Mouse (Mus musculus) lung, embryonic 14.5 days (tissue): ENCODE data around the gene Sel1l3. TPM values are rescaled to one million over a fixed set of nuclear protein-coding genes. Genes with fewer than 3 reads are reported as not detected.

Source experiments
- ATAC-seq: fragments of 200-750 bp; cut with Nextera tagmentation; 2 replicates; pipeline ENCODE4 v1.8.0; 2017; ENCODE audit warnings: mild to moderate bottlenecking, moderate TSS enrichment, moderate library complexity; ENCODE audit not compliant: insufficient read depth
- DNase-seq: peaks from one replicate; pipeline ENCODE4 v3.0.0-alpha.2; 2015
- H3K27ac ChIP-seq: fragments of 300-500 bp; sonication (generic); 2 replicates; pipeline ENCODE4 v1.5.1; 2014; ENCODE audit warnings: low read depth, mild to moderate bottlenecking, moderate library complexity
- H3K27me3 ChIP-seq: fragments of 300-500 bp; sonication (generic); 2 replicates; pipeline ENCODE4 v1.6.1; 2014; ENCODE audit warnings: low read length, control low read depth; ENCODE audit not compliant: insufficient read depth
- H3K36me3 ChIP-seq: fragments of 300-500 bp; sonication (generic); 2 replicates; pipeline ENCODE4 v1.6.1; 2014; ENCODE audit warnings: control low read depth; ENCODE audit not compliant: insufficient read depth
- H3K4me1 ChIP-seq: fragments of 300-500 bp; sonication (generic); 2 replicates; pipeline ENCODE4 v1.6.1; 2014; ENCODE audit warnings: antibody characterized with exemption, control low read depth; ENCODE audit not compliant: insufficient read depth
- H3K4me2 ChIP-seq: fragments of 300-500 bp; sonication (generic); 2 replicates; pipeline ENCODE4 v1.6.1; 2014; ENCODE audit warnings: mild to moderate bottlenecking
- H3K4me3 ChIP-seq: fragments of 300-500 bp; sonication (generic); 2 replicates; pipeline ENCODE4 v1.5.1; 2014; ENCODE audit warnings: low read depth, low read length
- H3K9ac ChIP-seq: fragments of 300-500 bp; sonication (generic); 2 replicates; pipeline ENCODE4 v1.6.1; 2014
- H3K9me3 ChIP-seq: fragments of 300-500 bp; sonication (generic); 2 replicates; pipeline ENCODE4 v1.6.1; 2016; ENCODE audit warnings: low read depth, low read length, control low read depth
- CTCF ChIP-seq: IDR thresholded peaks from 2 replicates; pipeline ENCODE4 v1.5.1; 2016; ENCODE audit warnings: antibody characterized with exemption, low read depth
- WGBS: fragments of 180-500 bp; shearing (Covaris S2); extraction: QIAGEN DNeasy Blood & Tissue Kit; methylation state at CpG from one replicate; pipeline ENCODE4 v1.1.7; 2014; 5-methylcytosine and 5-hydroxymethylcytosine counted together
- polyA plus RNA-seq: library from polyadenylated mRNA; unstranded; fragments of >200 nt; fragmentation: Nextera tagmentation; extraction: Ambion mirVana; gene quantifications from 2 replicates; pipeline ENCODE4 v1.2.1, GENCODE M21; 2014

Gene Sel1l3
- polyA plus RNA-seq, 1 experiment from 2014 or later, result 6.8 TPM

DNA sequence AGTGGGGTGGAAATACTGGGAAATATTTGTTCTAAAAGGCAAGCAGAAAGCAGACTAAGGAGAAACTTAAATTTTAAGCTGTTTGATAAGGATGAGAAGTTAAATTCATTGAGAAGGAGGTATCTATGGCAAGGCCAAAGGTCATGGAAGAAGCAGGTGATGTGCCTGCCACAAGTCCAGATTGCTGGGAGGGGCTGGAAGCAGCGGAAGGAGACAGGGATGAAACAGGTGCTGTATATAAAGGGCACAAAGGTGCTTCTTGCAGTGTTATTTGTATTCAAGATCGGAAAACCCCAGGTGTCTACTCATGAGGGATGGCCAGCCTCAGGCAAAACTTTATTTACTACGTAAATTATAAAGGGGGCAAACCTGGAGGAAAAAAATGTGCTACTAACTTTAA, 38.5 kb downstream of the Sel1l3 start:
- H3K27me3 ChIP-seq, result no peaks in the 10 kb centered on the region
- no peak overlapping the region for H3K9ac ChIP-seq
- WGBS, result 85% methylated on average over 3 of the region's 3 CpGs
- H3K9me3 ChIP-seq, result no peaks in the 10 kb centered on the region
- DNase-seq (no peak), ATAC-seq (no peak)
- no peak overlapping the region for H3K4me3 ChIP-seq
- no peak overlapping the region for H3K4me2 ChIP-seq
- H3K36me3 ChIP-seq, result no peaks in the 10 kb centered on the region
- H3K4me1 ChIP-seq, result no peaks in the 10 kb centered on the region
- H3K27ac ChIP-seq, result no peak overlapping the region
- no peak for TF ChIP-seq CTCF

DNA sequence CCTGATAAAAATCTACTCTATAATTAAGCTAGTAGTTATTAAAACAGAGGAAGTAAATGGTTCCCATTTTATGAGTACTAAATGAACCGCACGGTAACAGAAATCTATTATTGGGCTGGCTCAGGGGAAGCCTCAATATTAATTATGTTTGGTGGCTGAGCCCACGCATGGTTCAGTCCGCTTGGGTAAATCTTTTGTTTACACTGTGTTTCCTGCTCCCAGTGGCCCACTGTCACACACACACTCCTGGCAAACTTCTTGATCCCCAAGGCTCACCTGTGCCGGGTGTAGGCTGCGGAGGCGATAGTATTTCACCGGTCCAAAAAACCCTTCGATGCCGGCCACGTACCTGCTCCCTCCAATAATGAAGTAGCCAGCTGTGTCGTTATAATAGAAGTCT, 39.3 kb downstream of the Sel1l3 start:
- Histone ChIP-seq H3K36me3 (no peaks in the 10 kb centered on the region), H3K4me3 (no peak overlapping the region), H3K27me3 (no peaks in the 10 kb centered on the region), H3K9ac (no peak overlapping the region), H3K4me1 (no peaks in the 10 kb centered on the region), H3K9me3 (no peaks in the 10 kb centered on the region), H3K4me2 (no peak overlapping the region), H3K27ac (no peak overlapping the region)
- 84% methylated on average over 12 of the region's 12 CpGs for WGBS
- DNase-seq, result no peak
- no peak for ATAC-seq
- TF ChIP-seq CTCF, result no peak

DNA sequence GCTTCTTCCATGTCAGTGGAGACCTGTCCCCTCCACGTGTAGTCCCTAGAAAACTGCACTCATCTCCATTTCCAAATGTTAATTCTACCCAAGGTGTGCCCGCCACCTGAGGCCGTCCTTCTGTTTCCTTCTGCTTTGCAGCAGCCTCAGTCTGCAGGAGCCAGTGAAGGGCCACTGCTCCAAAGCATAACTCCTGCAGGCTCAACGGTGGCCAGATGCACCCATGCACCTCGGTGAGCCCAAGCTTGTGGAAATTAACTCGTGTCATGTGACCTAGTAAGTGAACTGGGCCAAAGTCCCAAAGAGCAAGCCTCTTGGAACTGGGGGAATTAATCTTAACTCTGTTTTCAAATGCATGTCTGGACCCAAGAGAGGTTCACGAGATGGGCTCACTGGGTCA, 40.8 kb downstream of the Sel1l3 start:
- Histone ChIP-seq H3K27me3 (no peaks in the 10 kb centered on the region), H3K9me3 (no peaks in the 10 kb centered on the region), H3K4me3 (no peak overlapping the region), H3K36me3 (no peaks in the 10 kb centered on the region), H3K4me2 (no peak overlapping the region), H3K4me1 (no peaks in the 10 kb centered on the region), H3K27ac (no peak overlapping the region), H3K9ac (no peak overlapping the region)
- DNase-seq (no peak), ATAC-seq (no peak)
- TF ChIP-seq CTCF, result no peak
- WGBS, result 84% methylated on average over 7 of the region's 7 CpGs

DNA sequence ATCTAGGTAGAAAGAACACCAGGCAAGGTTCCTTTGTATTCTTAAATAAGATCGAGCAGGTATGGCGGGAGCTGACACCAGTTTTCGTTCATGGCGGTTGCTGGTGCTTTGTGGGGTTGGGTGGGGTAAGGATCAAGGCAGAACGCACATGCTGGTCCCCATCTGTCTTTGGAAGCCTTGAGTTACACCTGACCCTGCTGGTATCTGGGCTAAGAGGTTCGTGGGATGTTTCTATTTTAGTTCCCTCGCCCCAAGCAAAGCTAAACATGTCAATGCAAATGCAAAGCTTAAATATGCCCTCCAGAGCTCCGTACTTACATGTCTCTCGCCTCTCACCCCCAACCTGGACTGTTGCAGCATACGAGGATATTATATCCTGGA, 41.5 kb downstream of the Sel1l3 start:
- no peak overlapping the region for H3K4me3 ChIP-seq
- H3K9me3 ChIP-seq, result no peaks in the 10 kb centered on the region
- H3K4me2 ChIP-seq, result no peak overlapping the region
- no peaks in the 10 kb centered on the region for H3K36me3 ChIP-seq
- no peak for TF ChIP-seq CTCF
- H3K9ac ChIP-seq, result no peak overlapping the region
- DNase-seq (no peak), ATAC-seq (no peak)
- no peaks in the 10 kb centered on the region for H3K4me1 ChIP-seq
- no peak overlapping the region for H3K27ac ChIP-seq
- 84% methylated on average over 10 of the region's 10 CpGs for WGBS
- H3K27me3 ChIP-seq, result no peaks in the 10 kb centered on the region

DNA sequence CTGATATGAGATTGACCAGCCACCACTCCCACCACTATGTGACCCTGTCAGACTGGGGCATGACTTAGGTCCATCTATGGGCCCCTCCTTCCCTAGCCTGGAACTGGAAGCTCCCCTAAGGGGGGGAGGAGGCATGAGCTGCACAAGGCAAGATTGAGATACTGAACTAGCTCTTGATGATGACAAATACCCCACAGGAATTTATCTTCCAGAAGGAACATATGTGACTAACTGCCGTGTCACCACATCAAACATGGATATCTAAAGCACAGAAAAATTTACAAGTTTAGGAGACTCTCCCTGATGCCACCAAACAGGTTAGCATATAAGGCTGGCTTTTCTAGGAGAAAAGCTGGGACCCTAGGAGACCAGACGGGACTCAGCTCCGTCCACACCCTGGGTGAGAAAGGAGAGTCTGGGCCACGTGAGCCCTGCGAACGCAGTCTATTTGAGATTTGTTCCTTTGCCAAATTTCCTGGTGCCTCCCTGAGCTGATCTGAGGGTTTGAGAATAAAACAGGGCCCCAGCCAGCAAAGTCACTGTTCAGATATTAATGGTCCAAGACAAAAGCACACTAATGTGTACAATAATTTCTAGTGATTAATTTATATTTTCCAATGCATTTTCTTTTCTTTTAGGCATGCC, 42.0 kb downstream of the Sel1l3 start:
- Histone ChIP-seq H3K27me3 (no peaks in the 10 kb centered on the region), H3K4me2 (no peak overlapping the region), H3K9me3 (no peaks in the 10 kb centered on the region), H3K9ac (no peak overlapping the region), H3K4me1 (no peaks in the 10 kb centered on the region), H3K27ac (no peak overlapping the region), H3K4me3 (no peak overlapping the region), H3K36me3 (no peaks in the 10 kb centered on the region)
- no peak for TF ChIP-seq CTCF
- 67% methylated on average over 6 of the region's 6 CpGs for WGBS
- DNase-seq (no peak), ATAC-seq (no peak)

DNA sequence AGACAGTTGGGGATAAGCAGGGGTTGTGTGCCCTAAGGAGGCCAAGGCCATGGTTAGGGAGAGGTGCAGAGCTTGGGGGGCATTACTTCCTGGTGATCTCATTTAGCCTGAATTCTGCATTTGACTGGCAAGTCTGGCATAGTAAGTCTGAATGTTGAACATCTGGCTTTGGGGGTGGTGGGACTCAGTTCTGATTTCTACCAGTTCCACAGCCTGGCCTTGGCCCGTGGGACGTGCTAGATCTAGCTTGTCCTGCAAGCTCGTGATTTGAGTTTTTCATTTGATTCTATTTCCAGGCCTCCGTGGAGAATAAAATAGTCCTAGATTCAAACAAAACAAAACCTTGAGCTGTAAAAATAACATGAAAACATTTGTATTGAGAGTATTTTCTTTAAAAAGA, 46.2 kb downstream of the Sel1l3 start:
- ATAC-seq, result no peak
- no peaks in the 10 kb centered on the region for H3K9me3 ChIP-seq
- WGBS, result 82% methylated on average over 4 of the region's 4 CpGs
- no peaks in the 10 kb centered on the region for H3K4me1 ChIP-seq
- no peaks in the 10 kb centered on the region for H3K36me3 ChIP-seq
- no peak overlapping the region for H3K4me3 ChIP-seq
- no peak for TF ChIP-seq CTCF
- H3K4me2 ChIP-seq, result no peak overlapping the region
- no peak overlapping the region for H3K9ac ChIP-seq
- no peaks in the 10 kb centered on the region for H3K27me3 ChIP-seq
- no peak for DNase-seq
- no peak overlapping the region for H3K27ac ChIP-seq

DNA sequence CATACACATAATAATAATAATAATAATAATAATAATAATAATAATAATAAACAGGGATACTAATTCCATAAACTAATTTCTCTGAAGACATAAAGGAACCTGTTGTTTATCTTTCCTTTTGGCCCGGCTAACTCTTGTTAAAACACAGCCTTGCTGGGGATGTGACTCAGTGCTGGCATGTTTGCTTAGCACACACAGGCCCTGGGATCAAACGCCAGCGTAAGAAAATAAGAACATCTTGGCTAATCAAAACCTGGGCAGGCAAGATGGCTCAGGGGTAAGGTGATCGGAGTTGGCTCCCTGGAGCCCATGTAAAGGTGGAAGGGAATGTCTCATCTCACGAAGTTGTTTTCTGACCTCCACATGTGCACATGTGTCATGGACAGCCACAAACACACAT, 48.1 kb downstream of the Sel1l3 start:
- no peak for TF ChIP-seq CTCF
- Histone ChIP-seq H3K27me3 (no peaks in the 10 kb centered on the region), H3K9me3 (no peaks in the 10 kb centered on the region), H3K4me3 (no peak overlapping the region), H3K4me2 (no peak overlapping the region), H3K4me1 (no peaks in the 10 kb centered on the region), H3K9ac (no peak overlapping the region), H3K36me3 (no peaks in the 10 kb centered on the region), H3K27ac (no peak overlapping the region)
- ATAC-seq (no peak), DNase-seq (no peak)
- 57% methylated on average over 5 of the region's 5 CpGs for WGBS

DNA sequence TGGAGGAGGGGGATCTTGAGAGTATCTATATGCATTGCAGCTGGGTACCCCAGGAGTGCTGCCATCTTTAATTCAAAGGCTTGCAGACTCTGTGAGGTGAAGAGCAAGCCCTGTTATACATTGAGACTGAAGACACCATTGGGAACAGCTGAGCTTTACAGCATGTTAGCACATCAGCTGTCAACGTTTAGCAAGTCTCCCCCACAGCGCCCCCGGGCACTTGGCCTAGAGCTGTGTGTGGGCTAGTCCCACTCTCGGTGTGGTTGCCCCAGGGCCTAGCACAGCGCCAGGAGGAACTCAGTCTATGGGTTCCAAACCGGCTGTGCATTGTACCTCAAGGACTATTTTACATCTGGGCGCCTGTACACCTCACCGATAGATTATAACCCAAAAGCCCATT, 51.3 kb downstream of the Sel1l3 start:
- Histone ChIP-seq H3K4me3 (no peak overlapping the region), H3K9ac (no peak overlapping the region), H3K27me3 (no peaks in the 10 kb centered on the region), H3K27ac (no peak overlapping the region), H3K9me3 (no peaks in the 10 kb centered on the region), H3K4me1 (no peaks in the 10 kb centered on the region), H3K4me2 (no peak overlapping the region), H3K36me3 (no peaks in the 10 kb centered on the region)
- TF ChIP-seq CTCF, result no peak
- DNase-seq (no peak), ATAC-seq (no peak)
- 84% methylated on average over 8 of the region's 8 CpGs for WGBS
